Mouse (Mus musculus) gonadal fat pad, adult 2 months (tissue): ENCODE data around the gene Ripply1. TPM values are rescaled to one million over a fixed set of nuclear protein-coding genes. Genes with fewer than 3 reads are reported as not detected.
"Not testable (repeated sequence)": the region's sequence is repeated elsewhere in the genome, so short reads cannot be mapped to it uniquely, and the experiment has no call there.

ENCODE experiments used
- DNase-seq: peaks from one replicate; pipeline ENCODE4 v3.0.0-alpha.2; 2012; ENCODE audit warnings: low read depth
- polyA plus RNA-seq: library from polyadenylated mRNA; depleted of rRNA; stranded (reverse); fragments of >200 nt; gene quantifications from 2 replicates; pipeline ENCODE4 v1.2.3, GENCODE M21; 2012; rRNA removed

Ripply1 gene
- polyA plus RNA-seq, 1 experiment = 0.43 TPM

GRCm38 (mm10) chrX:139781563-139781962 is 590 bp downstream of the Ripply1 start:
- DNase-seq = no peak

GRCm38 (mm10) chrX:139780988-139781387 is 1.2 kb downstream of the Ripply1 start:
- DNase-seq = no peak

- no peak for DNase-seq
Observed at GRCm38 (mm10) chrX:139779401-139779800, 2.8 kb downstream of the Ripply1 start.

GRCm38 (mm10) chrX:139778886-139779285 is 3.3 kb downstream of the Ripply1 start:
- DNase-seq = no peak

- no peak for DNase-seq
Observed at GRCm38 (mm10) chrX:139777357-139777756, 4.8 kb downstream of the Ripply1 start.

GRCm38 (mm10) chrX:139775084-139775612 is 7.0 kb downstream of the Ripply1 start:
- no peak for DNase-seq

- DNase-seq = no peak
Observed at GRCm38 (mm10) chrX:139774309-139775083, 7.7 kb downstream of the Ripply1 start.

- DNase-seq = no peak
Observed at GRCm38 (mm10) chrX:139769975-139770637, 12.0 kb downstream of the Ripply1 start.

GRCm38 (mm10) chrX:139762546-139762945 is 19.6 kb downstream of the Ripply1 start:
- no peak for DNase-seq

- DNase-seq = not testable (repeated sequence)
Observed at GRCm38 (mm10) chrX:139758634-139759033, 23.5 kb downstream of the Ripply1 start.

GRCm38 (mm10) chrX:139751855-139752254 is 30.3 kb downstream of the Ripply1 start:
- DNase-seq = no peak

GRCm38 (mm10) chrX:139737066-139737465 is 45.1 kb downstream of the Ripply1 start:
- no peak for DNase-seq

- peak; percentile 1 for DNase-seq
Observed at GRCm38 (mm10) chrX:139730541-139730940, 51.6 kb downstream of the Ripply1 start.

Other genes starting within 250 kb of the Ripply1 start
- 34.3 and 46.6 TPM in 2 replicates for gene Rnf128, start 219.0 kb downstream of the Ripply1 start, polyA plus RNA-seq
- gene Tbc1d8b, start 97.4 kb downstream of the Ripply1 start, polyA plus RNA-seq = 4.3 and 6.6 TPM in 2 replicates
- 0.24 and 0.35 TPM in 2 replicates for gene Gm15013, start 67.9 kb downstream of the Ripply1 start, polyA plus RNA-seq
- gene Cldn2, start 18.5 kb upstream of the Ripply1 start, polyA plus RNA-seq = 152 and 222 TPM in 2 replicates
- gene Morc4, start 89.3 kb upstream of the Ripply1 start, polyA plus RNA-seq = 17.8 and 21.5 TPM in 2 replicates
- gene Rbm41, start 216.2 kb upstream of the Ripply1 start, polyA plus RNA-seq = 0.55 and 0.84 TPM in 2 replicates